Mouse (Mus musculus): Measurements from ENCODE around the gene Vsnl1. TPM values are rescaled to one million over a fixed set of nuclear protein-coding genes. Genes with fewer than 3 reads are reported as not detected.

Gene Vsnl1
- polyA plus RNA-seq, 1 experiment: 0.08 TPM

GRCm38 (mm10) chr12:11350895-11351294 lies 85.5 kb downstream of the Vsnl1 start:
- TF ChIP-seq CTCF (conservative IDR thresholded peaks at IDR 0.05; ENCODE audit: insufficient read depth, insufficient read length, low read depth, low read length): peak; percentile 73
- TF ChIP-seq POLR2A (IDR thresholded peaks at IDR 0.05; ENCODE audit: low read depth, low read length): no peak
- H3K27me3 ChIP-seq (replicated peaks; ENCODE audit: control insufficient read depth, insufficient read depth, low read length): no peaks in the 10 kb centered on the region
- no peak overlapping the region for H3K27ac ChIP-seq (ENCODE audit: insufficient read depth, low read depth, low read length)
- no peaks in the 10 kb centered on the region for H3K4me1 ChIP-seq (ENCODE audit: control insufficient read depth, insufficient read depth, low read length)
- WGBS: 26% methylated on average over 5 of the region's 5 CpGs
- H3K4me3 ChIP-seq (ENCODE audit: insufficient read depth, low read depth, low read length): no peak overlapping the region
- H3K36me3 ChIP-seq (ENCODE audit: control insufficient read depth, insufficient read depth, low read length): no peaks in the 10 kb centered on the region
- DNase-seq: peak; percentile 75

DNA sequence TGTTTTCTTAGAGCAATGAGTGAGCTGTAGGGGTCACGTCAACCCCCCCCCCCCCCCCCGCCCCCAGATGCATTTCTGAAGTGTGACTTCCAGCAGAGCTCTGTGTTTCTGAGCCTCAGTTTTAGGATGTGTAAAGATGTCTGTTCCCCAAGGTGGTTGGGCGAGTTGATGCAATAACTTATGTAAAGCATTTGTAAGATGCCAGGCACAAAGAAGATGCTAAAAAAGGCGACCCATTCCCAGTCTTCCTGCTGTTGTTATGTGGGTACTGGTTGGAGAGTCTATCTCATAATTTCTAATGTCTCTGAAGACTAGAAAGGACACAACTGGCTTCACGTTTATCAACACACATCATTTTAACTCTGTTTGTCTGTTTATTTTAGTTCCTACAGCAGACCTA lies 86.5 kb downstream of the Vsnl1 start:
- no peak for DNase-seq
- no peak for TF ChIP-seq CTCF (conservative IDR thresholded peaks at IDR 0.05; ENCODE audit: insufficient read depth, insufficient read length, low read depth, low read length)
- no peak for TF ChIP-seq POLR2A (IDR thresholded peaks at IDR 0.05; ENCODE audit: low read depth, low read length)
- Histone ChIP-seq H3K27ac (ENCODE audit: insufficient read depth, low read depth, low read length) (no peak overlapping the region), H3K36me3 (ENCODE audit: control insufficient read depth, insufficient read depth, low read length) (no peaks in the 10 kb centered on the region), H3K4me1 (ENCODE audit: control insufficient read depth, insufficient read depth, low read length) (no peaks in the 10 kb centered on the region), H3K27me3 (replicated peaks; ENCODE audit: control insufficient read depth, insufficient read depth, low read length) (no peaks in the 10 kb centered on the region), H3K4me3 (ENCODE audit: insufficient read depth, low read depth, low read length) (no peak overlapping the region)
- WGBS: 51% methylated on average over 5 of the region's 5 CpGs

DNA sequence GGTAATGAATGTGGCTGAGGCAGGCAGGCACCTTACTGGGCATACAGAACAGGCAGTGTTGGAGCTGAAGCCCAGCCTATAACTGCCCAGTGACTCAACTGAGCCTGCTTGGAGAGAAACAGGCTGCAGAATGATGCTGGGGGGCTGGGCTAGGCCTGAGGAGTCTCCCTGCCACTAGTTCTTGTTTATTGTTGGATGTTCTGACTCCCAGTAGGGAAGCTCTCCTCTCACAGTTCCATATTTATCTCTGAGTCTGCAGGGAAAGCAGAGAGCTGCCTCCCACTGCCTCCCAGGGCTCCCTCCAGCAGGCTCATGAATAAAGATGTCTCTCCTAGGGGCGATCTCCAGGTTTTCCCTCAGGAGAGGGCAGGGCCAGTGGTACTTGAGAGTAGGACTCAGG lies 88.0 kb downstream of the Vsnl1 start:
- 12% methylated on average over 1 of the region's 1 CpGs for WGBS
- no peak for TF ChIP-seq POLR2A (IDR thresholded peaks at IDR 0.05; ENCODE audit: low read depth, low read length)
- TF ChIP-seq CTCF (conservative IDR thresholded peaks at IDR 0.05; ENCODE audit: insufficient read depth, insufficient read length, low read depth, low read length): no peak
- Histone ChIP-seq H3K4me3 (ENCODE audit: insufficient read depth, low read depth, low read length) (no peak overlapping the region), H3K27ac (ENCODE audit: insufficient read depth, low read depth, low read length) (no peak overlapping the region), H3K27me3 (replicated peaks; ENCODE audit: control insufficient read depth, insufficient read depth, low read length) (no peaks in the 10 kb centered on the region), H3K4me1 (ENCODE audit: control insufficient read depth, insufficient read depth, low read length) (no peaks in the 10 kb centered on the region), H3K36me3 (ENCODE audit: control insufficient read depth, insufficient read depth, low read length) (no peaks in the 10 kb centered on the region)
- DNase-seq: no peak

DNA sequence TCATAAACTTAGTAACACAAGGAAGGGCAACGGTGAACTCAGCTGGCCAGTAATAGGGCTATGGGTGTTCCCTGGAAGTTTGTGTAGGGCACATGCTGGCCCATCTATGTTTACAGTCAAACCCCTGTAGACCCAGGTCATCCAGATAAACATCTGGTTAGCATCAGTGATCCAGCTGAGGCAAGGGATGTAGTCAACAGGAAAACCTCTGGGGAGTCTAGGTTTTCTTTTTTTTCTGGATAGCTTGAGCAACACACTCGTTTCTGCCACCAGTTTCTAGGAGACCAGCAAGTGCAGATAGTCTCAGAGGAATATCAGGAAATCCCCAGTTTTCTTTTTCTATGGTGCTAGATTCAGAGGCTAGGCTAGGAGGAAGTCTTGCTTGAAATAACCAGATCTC lies 90.5 kb downstream of the Vsnl1 start:
- H3K27me3 ChIP-seq (replicated peaks; ENCODE audit: control insufficient read depth, insufficient read depth, low read length): no peaks in the 10 kb centered on the region
- DNase-seq: no peak
- TF ChIP-seq POLR2A (IDR thresholded peaks at IDR 0.05; ENCODE audit: low read depth, low read length) (no peak), CTCF (conservative IDR thresholded peaks at IDR 0.05; ENCODE audit: insufficient read depth, insufficient read length, low read depth, low read length) (no peak)
- 45% methylated on average over 2 of the region's 2 CpGs for WGBS
- H3K4me1 ChIP-seq (ENCODE audit: control insufficient read depth, insufficient read depth, low read length): no peaks in the 10 kb centered on the region
- H3K4me3 ChIP-seq (ENCODE audit: insufficient read depth, low read depth, low read length): no peak overlapping the region
- H3K36me3 ChIP-seq (ENCODE audit: control insufficient read depth, insufficient read depth, low read length): no peaks in the 10 kb centered on the region
- no peak overlapping the region for H3K27ac ChIP-seq (ENCODE audit: insufficient read depth, low read depth, low read length)

GRCm38 (mm10) chr12:11342020-11342600 lies 94.3 kb downstream of the Vsnl1 start:
- TF ChIP-seq POLR2A (IDR thresholded peaks at IDR 0.05; ENCODE audit: low read depth, low read length): no peak
- TF ChIP-seq CTCF (conservative IDR thresholded peaks at IDR 0.05; ENCODE audit: insufficient read depth, insufficient read length, low read depth, low read length): no peak
- no peak for DNase-seq
- Histone ChIP-seq H3K36me3 (ENCODE audit: control insufficient read depth, insufficient read depth, low read length) (no peaks in the 10 kb centered on the region), H3K27ac (ENCODE audit: insufficient read depth, low read depth, low read length) (no peak overlapping the region), H3K27me3 (replicated peaks; ENCODE audit: control insufficient read depth, insufficient read depth, low read length) (no peaks in the 10 kb centered on the region), H3K4me3 (ENCODE audit: insufficient read depth, low read depth, low read length) (no peak overlapping the region), H3K4me1 (ENCODE audit: control insufficient read depth, insufficient read depth, low read length) (no peaks in the 10 kb centered on the region)
- 62% methylated on average over 6 of the region's 6 CpGs for WGBS

GRCm38 (mm10) chr12:11338251-11338650 lies 98.2 kb downstream of the Vsnl1 start:
- no peaks in the 10 kb centered on the region for H3K27me3 ChIP-seq (replicated peaks; ENCODE audit: control insufficient read depth, insufficient read depth, low read length)
- no peak for TF ChIP-seq POLR2A (IDR thresholded peaks at IDR 0.05; ENCODE audit: low read depth, low read length)
- TF ChIP-seq CTCF (conservative IDR thresholded peaks at IDR 0.05; ENCODE audit: insufficient read depth, insufficient read length, low read depth, low read length): no peak
- 89% methylated on average over 2 of the region's 2 CpGs for WGBS
- H3K4me1 ChIP-seq (ENCODE audit: control insufficient read depth, insufficient read depth, low read length): no peaks in the 10 kb centered on the region; the same call in 1 of the 2 replicates
- no peak overlapping the region for H3K27ac ChIP-seq (ENCODE audit: insufficient read depth, low read depth, low read length)
- H3K4me3 ChIP-seq (ENCODE audit: insufficient read depth, low read depth, low read length): no peak overlapping the region
- DNase-seq: no peak
- H3K36me3 ChIP-seq (ENCODE audit: control insufficient read depth, insufficient read depth, low read length): no peaks in the 10 kb centered on the region

DNA sequence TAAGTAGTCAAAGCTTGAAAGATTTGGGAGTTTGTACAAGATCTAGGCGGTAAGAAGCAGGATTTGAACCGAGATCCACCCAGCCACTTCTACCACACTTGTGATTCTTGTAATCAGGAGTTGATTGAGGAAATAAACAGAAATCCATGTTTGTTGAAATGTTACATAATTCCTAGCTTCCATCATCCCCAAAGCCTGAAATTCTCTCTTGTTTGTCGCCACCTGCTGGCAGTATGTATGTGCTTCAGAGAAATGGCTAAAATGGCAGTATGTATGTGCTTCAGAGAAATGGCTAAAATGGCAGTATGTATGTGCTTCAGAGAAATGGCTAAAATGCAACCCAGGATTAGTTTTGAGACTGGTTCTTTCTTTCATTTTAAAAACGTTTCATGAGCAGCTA lies 99.6 kb downstream of the Vsnl1 start:
- H3K4me3 ChIP-seq (ENCODE audit: insufficient read depth, low read depth, low read length): no peak overlapping the region
- H3K27me3 ChIP-seq (replicated peaks; ENCODE audit: control insufficient read depth, insufficient read depth, low read length): no peaks in the 10 kb centered on the region
- no peak overlapping the region for H3K27ac ChIP-seq (ENCODE audit: insufficient read depth, low read depth, low read length)
- no peaks in the 10 kb centered on the region for H3K36me3 ChIP-seq (ENCODE audit: control insufficient read depth, insufficient read depth, low read length)
- peak; percentile 72 for DNase-seq
- no peak for TF ChIP-seq POLR2A (IDR thresholded peaks at IDR 0.05; ENCODE audit: low read depth, low read length)
- TF ChIP-seq CTCF (conservative IDR thresholded peaks at IDR 0.05; ENCODE audit: insufficient read depth, insufficient read length, low read depth, low read length): peak; percentile 24
- WGBS: 39% methylated on average over 4 of the region's 4 CpGs
- H3K4me1 ChIP-seq (ENCODE audit: control insufficient read depth, insufficient read depth, low read length): no peaks in the 10 kb centered on the region; the same call in 1 of the 2 replicates
